Mouse (Mus musculus) midbrain, embryonic 16.5 days (tissue): ENCODE data around the gene Rspry1. TPM values are rescaled to one million over a fixed set of nuclear protein-coding genes. Genes with fewer than 3 reads are reported as not detected.

Source experiments
- ATAC-seq: fragments of 200-750 bp; cut with Nextera tagmentation; 2 replicates; pipeline ENCODE4 v1.8.0; 2017; ENCODE audit warnings: moderate TSS enrichment
- H3K27ac ChIP-seq: fragments of 300-500 bp; sonication (generic); 2 replicates; pipeline ENCODE4 v1.5.1; 2014; ENCODE audit warnings: mild to moderate bottlenecking, low read length, mixed read lengths
- H3K27me3 ChIP-seq: fragments of 300-500 bp; sonication (generic); 2 replicates; pipeline ENCODE4 v1.6.1; 2014; ENCODE audit warnings: low read depth, low read length, mixed read lengths; ENCODE audit not compliant: control insufficient read depth, insufficient read depth
- H3K36me3 ChIP-seq: fragments of 300-500 bp; sonication (generic); 2 replicates; pipeline ENCODE4 v1.6.1; 2014; ENCODE audit warnings: mild to moderate bottlenecking, low read length, moderate library complexity, mixed read lengths; ENCODE audit not compliant: control insufficient read depth, insufficient read depth
- H3K4me1 ChIP-seq: fragments of 300-500 bp; sonication (generic); 2 replicates; pipeline ENCODE4 v1.6.1; 2014; ENCODE audit warnings: mild to moderate bottlenecking, low read length, mixed read lengths; ENCODE audit not compliant: control insufficient read depth, insufficient read depth
- H3K4me2 ChIP-seq: fragments of 300-500 bp; sonication (generic); 2 replicates; pipeline ENCODE4 v1.6.1; 2014; ENCODE audit warnings: mild to moderate bottlenecking, low read length, mixed read lengths
- H3K4me3 ChIP-seq: fragments of 300-500 bp; sonication (generic); 2 replicates; pipeline ENCODE4 v1.5.1; 2014; ENCODE audit warnings: low read depth, mild to moderate bottlenecking, low read length, moderate library complexity, mixed read lengths
- H3K9ac ChIP-seq: fragments of 300-500 bp; sonication (generic); 2 replicates; pipeline ENCODE4 v1.6.1; 2014; ENCODE audit warnings: low read depth, low read length, mixed read lengths
- H3K9me3 ChIP-seq: fragments of 300-500 bp; sonication (generic); replicated peaks from 2 replicates; pipeline ENCODE4 v1.6.1; 2014; ENCODE audit warnings: mild to moderate bottlenecking, low read length, mixed read lengths; ENCODE audit not compliant: control insufficient read depth, poor library complexity, severe bottlenecking
- WGBS: fragments of 180-500 bp; shearing (Covaris S2); extraction: QIAGEN DNeasy Blood & Tissue Kit; methylation state at CpG from one replicate; pipeline ENCODE4 v1.1.7; 2014; 5-methylcytosine and 5-hydroxymethylcytosine counted together
- polyA plus RNA-seq: library from polyadenylated mRNA; unstranded; fragments of >200 nt; fragmentation: Nextera tagmentation; extraction: Ambion mirVana; gene quantifications from 2 replicates; pipeline ENCODE4 v1.2.1, GENCODE M21; 2015

The Rspry1 gene
- polyA plus RNA-seq, 1 experiment from 2014 or later: 51.2 TPM

- ATAC-seq: no peak
- WGBS: 94% methylated on average over 2 of the region's 2 CpGs
- Histone ChIP-seq H3K9ac (no peak overlapping the region), H3K36me3 (peaks cover 47% of the 10 kb centered on the region), H3K27me3 (no peaks in the 10 kb centered on the region), H3K9me3 (no peaks in the 10 kb centered on the region), H3K4me1 (no peaks in the 10 kb centered on the region), H3K4me3 (no peak overlapping the region), H3K4me2 (no peak overlapping the region), H3K27ac (no peak overlapping the region)
These were observed 39.4 kb downstream of the Rspry1 start for GRCm38 (mm10) chr8:94641183-94641582.

GRCm38 (mm10) chr8:94641938-94642337 lies 40.2 kb downstream of the Rspry1 start:
- Histone ChIP-seq H3K27ac (no peak overlapping the region), H3K36me3 (peaks cover 54% of the 10 kb centered on the region), H3K9me3 (no peaks in the 10 kb centered on the region), H3K9ac (no peak overlapping the region), H3K4me2 (no peak overlapping the region), H3K4me3 (no peak overlapping the region), H3K4me1 (no peaks in the 10 kb centered on the region), H3K27me3 (no peaks in the 10 kb centered on the region)
- 92% methylated on average over 3 of the region's 3 CpGs for WGBS
- no peak for ATAC-seq

DNA sequence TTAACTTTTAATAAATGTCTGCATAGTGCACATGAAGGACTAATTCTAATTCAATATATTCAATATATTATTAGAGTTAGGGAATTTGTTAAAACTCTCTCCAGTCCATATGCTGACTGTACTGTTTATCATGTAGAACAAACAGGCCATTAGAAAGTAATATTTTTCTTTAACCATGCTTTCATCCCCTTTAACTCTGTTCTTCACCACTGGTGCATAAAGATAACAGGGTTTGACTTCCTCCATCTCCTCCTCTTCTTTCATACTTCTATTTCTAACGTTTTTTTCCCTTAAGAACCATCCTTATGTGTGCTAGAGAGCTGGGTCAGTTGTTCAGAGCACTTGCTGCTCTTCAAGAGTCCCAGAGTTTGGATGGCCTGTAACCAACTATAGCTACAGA lies 43.5 kb downstream of the Rspry1 start:
- no peak overlapping the region for H3K27ac ChIP-seq
- H3K9me3 ChIP-seq: no peaks in the 10 kb centered on the region
- H3K36me3 ChIP-seq: peaks cover 39% of the 10 kb centered on the region
- H3K4me1 ChIP-seq: no peaks in the 10 kb centered on the region
- 76% methylated on average over 1 of the region's 1 CpGs for WGBS
- no peak for ATAC-seq
- H3K27me3 ChIP-seq: no peaks in the 10 kb centered on the region
- no peak overlapping the region for H3K4me2 ChIP-seq
- no peak overlapping the region for H3K4me3 ChIP-seq
- no peak overlapping the region for H3K9ac ChIP-seq

GRCm38 (mm10) chr8:94646165-94646564 lies 44.4 kb downstream of the Rspry1 start:
- no peaks in the 10 kb centered on the region for H3K27me3 ChIP-seq
- no peak overlapping the region for H3K4me3 ChIP-seq
- H3K9ac ChIP-seq: no peak overlapping the region
- H3K27ac ChIP-seq: no peak overlapping the region
- H3K36me3 ChIP-seq: peaks cover 30% of the 10 kb centered on the region
- no peaks in the 10 kb centered on the region for H3K9me3 ChIP-seq
- H3K4me1 ChIP-seq: no peaks in the 10 kb centered on the region
- no peak for ATAC-seq
- no peak overlapping the region for H3K4me2 ChIP-seq
- whole genome bisulfite sequencing: 94% methylated on average over 3 of the region's 3 CpGs

GRCm38 (mm10) chr8:94649496-94649895 lies 47.8 kb downstream of the Rspry1 start:
- Histone ChIP-seq H3K4me1 (no peaks in the 10 kb centered on the region), H3K4me2 (no peak overlapping the region), H3K36me3 (peaks cover 29% of the 10 kb centered on the region), H3K27ac (no peak overlapping the region), H3K4me3 (no peak overlapping the region), H3K9me3 (no peaks in the 10 kb centered on the region), H3K27me3 (no peaks in the 10 kb centered on the region), H3K9ac (no peak overlapping the region)
- ATAC-seq: no peak
- 34% methylated on average over 3 of the region's 3 CpGs for WGBS

DNA sequence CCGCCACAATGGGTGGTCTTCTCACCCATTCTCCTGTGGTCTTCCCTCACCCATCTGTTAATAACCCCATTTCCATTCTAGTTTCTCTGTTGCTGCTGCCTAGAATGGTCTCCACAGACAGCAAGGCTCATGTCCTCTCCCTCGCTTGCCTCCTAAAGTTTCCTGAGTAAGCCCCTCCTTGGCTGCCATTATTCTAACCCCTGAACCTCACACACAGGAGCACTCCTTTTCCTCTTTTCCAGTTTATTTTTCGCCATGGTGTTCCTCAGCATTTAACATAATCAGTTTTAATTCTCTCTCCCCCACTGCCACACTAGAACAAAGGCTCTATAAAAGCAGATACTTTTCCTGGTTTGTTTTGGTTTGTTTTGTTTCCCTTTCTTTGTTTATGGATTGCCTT lies 51.2 kb downstream of the Rspry1 start:
- no peak overlapping the region for H3K4me2 ChIP-seq
- H3K9me3 ChIP-seq: no peaks in the 10 kb centered on the region
- no peaks in the 10 kb centered on the region for H3K4me1 ChIP-seq
- H3K27me3 ChIP-seq: no peaks in the 10 kb centered on the region
- no peak overlapping the region for H3K4me3 ChIP-seq
- H3K9ac ChIP-seq: no peak overlapping the region
- peaks cover 25% of the 10 kb centered on the region for H3K36me3 ChIP-seq
- WGBS: 89% methylated on average over 3 of the region's 3 CpGs
- no peak overlapping the region for H3K27ac ChIP-seq
- no peak for ATAC-seq

DNA sequence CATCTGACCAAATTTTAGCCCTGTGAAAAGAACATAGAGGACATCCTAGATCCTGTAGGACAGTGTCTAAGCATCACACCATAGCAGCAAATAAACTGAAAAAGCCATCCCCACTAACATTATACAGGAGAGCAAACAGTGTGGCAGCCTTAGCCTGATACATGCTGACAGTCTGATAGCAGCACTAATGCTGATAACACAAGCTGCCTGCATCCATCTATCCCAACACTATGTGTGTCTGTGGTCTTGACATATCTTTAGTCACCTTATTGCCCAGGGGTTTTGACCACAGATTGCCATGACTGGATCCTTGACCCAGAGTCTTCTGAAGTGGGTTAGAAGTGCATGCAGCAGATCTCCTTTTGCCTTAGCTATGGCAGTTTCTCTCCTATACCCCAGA lies 53.3 kb downstream of the Rspry1 start:
- Histone ChIP-seq H3K4me3 (no peak overlapping the region), H3K9ac (no peak overlapping the region), H3K36me3 (peaks cover 31% of the 10 kb centered on the region), H3K9me3 (no peaks in the 10 kb centered on the region), H3K27me3 (no peaks in the 10 kb centered on the region), H3K27ac (no peak overlapping the region), H3K4me1 (no peaks in the 10 kb centered on the region), H3K4me2 (no peak overlapping the region)
- ATAC-seq: no peak

DNA sequence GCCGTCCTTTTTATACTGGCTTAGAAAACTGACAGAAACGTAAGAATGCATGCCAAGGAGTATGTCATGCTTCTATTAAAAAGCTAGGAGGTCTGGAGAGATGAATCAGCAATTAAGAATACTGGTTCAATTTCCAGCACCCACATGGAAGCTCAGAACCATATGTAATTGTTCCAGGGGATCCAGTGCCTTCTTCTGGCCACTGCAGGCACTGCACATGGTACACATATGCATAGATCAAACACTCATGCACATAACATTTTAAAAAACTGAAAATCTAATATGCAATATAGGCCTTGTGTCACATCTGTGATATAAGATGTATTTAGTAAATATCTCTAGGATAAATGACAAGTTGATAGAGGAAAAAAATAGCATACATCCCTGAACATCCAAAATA lies 56.3 kb downstream of the Rspry1 start:
- ATAC-seq: no peak
- Histone ChIP-seq H3K4me1 (no peaks in the 10 kb centered on the region), H3K36me3 (peaks cover 22% of the 10 kb centered on the region)

GRCm38 (mm10) chr8:94660418-94660817 lies 58.7 kb downstream of the Rspry1 start:
- H3K27ac ChIP-seq: no peak overlapping the region
- H3K4me3 ChIP-seq: no peak overlapping the region
- no peak overlapping the region for H3K9ac ChIP-seq
- peaks cover 18% of the 10 kb centered on the region for H3K36me3 ChIP-seq
- no peaks in the 10 kb centered on the region for H3K9me3 ChIP-seq
- no peak for ATAC-seq
- H3K4me1 ChIP-seq: no peaks in the 10 kb centered on the region
- 91% methylated on average over 4 of the region's 4 CpGs for WGBS
- no peak overlapping the region for H3K4me2 ChIP-seq
- H3K27me3 ChIP-seq: no peaks in the 10 kb centered on the region

More for the DNA sequence above, 56.3 kb downstream of the Rspry1 start:
- Histone ChIP-seq H3K9me3 (no peaks in the 10 kb centered on the region), H3K4me2 (no peak overlapping the region), H3K27me3 (no peaks in the 10 kb centered on the region), H3K4me3 (no peak overlapping the region), H3K27ac (no peak overlapping the region), H3K9ac (no peak overlapping the region)
- 86% methylated on average over 2 of the region's 2 CpGs for WGBS

- H3K9me3 ChIP-seq: no peaks in the 10 kb centered on the region
- no peak overlapping the region for H3K4me2 ChIP-seq
- peaks cover 13% of the 10 kb centered on the region for H3K4me1 ChIP-seq
- H3K27me3 ChIP-seq: no peaks in the 10 kb centered on the region
- WGBS: 82% methylated on average over 2 of the region's 2 CpGs
- ATAC-seq: no peak
- no peak overlapping the region for H3K4me3 ChIP-seq
- no peak overlapping the region for H3K9ac ChIP-seq
- peaks cover 7% of the 10 kb centered on the region; the same call in 1 of the 2 replicates for H3K36me3 ChIP-seq
- H3K27ac ChIP-seq: no peak overlapping the region
These were observed 63.0 kb downstream of the Rspry1 start for GRCm38 (mm10) chr8:94664722-94665121.
